Mouse (Mus musculus) erythroblast, adult 5-6 weeks (primary cell): Measurements from ENCODE around the gene Aqr. TPM values are rescaled to one million over a fixed set of nuclear protein-coding genes. Genes with fewer than 3 reads are reported as not detected.
"Not testable (repeated sequence)": the region's sequence is repeated elsewhere in the genome, so short reads cannot be mapped to it uniquely, and the experiment has no call there.

ENCODE experiments used
- ATAC-seq: replicated peaks from 2 replicates; pipeline ENCODE4 v1.8.0; 2016; ENCODE audit warnings: moderate number of reproducible peaks, mild to moderate bottlenecking, moderate TSS enrichment, inconsistent platforms; ENCODE audit not compliant: poor library complexity, low FRiP score, severe bottlenecking
- total RNA-seq, 2 experiments: library from RNA; stranded (forward) in 1 of 2; stranded (reverse) in 1 of 2; fragments of 150-400 nt in 1 of 2; fragments of 200-764, 138-1000 nt in 1 of 2; gene quantifications; 2 replicates each; pipeline versions ENCODE4 v1.2.3 to v1.2.4; 2015 to 2017; ENCODE audit warnings: low replicate concordance in 2 of 2

The Aqr gene
- total RNA-seq (2015; ENCODE audit: low replicate concordance) (9.8 and 23.8 TPM in 2 replicates), total RNA-seq (2017; ENCODE audit: low replicate concordance) (11.0 and 15.0 TPM in 2 replicates)

- not testable (repeated sequence) for ATAC-seq
Observed at GRCm38 (mm10) chr2:114186924-114187323, at the start of gene Aqr. Aqr (minus strand) TSS chr2:114187024.

- ATAC-seq, result no peak
Observed at GRCm38 (mm10) chr2:114236566-114236965, 49.7 kb upstream of the Aqr start.

- ATAC-seq, result no peak
Observed at GRCm38 (mm10) chr2:114235584-114235983, 48.8 kb upstream of the Aqr start.

- no peak for ATAC-seq
Observed at GRCm38 (mm10) chr2:114231248-114231647, 44.4 kb upstream of the Aqr start.

DNA sequence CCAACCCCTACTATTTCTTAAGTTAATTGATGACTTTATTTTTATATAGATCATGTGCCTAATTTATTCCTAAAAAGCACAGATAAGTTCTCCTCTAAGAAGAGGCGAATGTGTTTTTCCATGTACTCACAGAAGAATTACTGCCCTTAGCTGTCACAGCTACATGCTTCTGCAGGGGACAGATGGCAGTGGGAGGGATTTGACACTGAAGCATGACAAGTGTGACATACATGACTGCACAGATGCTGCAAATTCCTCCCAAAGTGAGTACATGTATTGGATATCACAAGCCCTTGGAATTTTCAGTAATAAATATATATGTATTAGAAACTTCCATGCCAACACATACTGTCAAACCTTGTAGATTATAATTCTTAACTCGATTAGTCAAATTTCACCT, 41.8 kb upstream of the Aqr start:
- no peak for ATAC-seq

DNA sequence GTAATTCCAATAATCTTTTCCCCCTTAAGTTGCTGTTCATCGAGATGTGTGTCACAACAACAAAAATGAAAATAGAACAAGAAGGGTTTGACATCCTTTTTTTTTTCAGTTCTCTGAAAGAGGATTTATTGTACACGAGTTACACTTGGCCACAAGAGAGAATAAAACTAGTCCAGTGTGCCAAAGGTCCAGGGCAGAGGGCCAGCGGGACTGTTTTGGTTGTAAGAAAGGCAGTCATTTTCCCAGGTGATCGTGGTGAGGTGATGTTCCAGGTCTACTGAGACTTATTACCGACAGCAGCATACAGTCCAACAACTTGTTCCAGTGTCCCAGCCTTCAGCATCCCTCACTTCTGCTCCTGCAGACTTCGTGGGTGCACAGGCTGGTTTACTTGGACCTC, 18.2 kb upstream of the Aqr start:
- ATAC-seq, result no peak

- ATAC-seq, result no peak
Observed at GRCm38 (mm10) chr2:114201574-114201973, 14.8 kb upstream of the Aqr start.

- ATAC-seq, result peak; percentile 84
Observed at GRCm38 (mm10) chr2:114200932-114201559, 14.2 kb upstream of the Aqr start, which contains the start of gene Zfp770. Zfp770 (minus strand) TSS chr2:114201469.

- no peak for ATAC-seq
Observed at GRCm38 (mm10) chr2:114196421-114196820, 9.6 kb upstream of the Aqr start.

- ATAC-seq, result no peak
Observed at GRCm38 (mm10) chr2:114177802-114178733, 8.8 kb downstream of the Aqr start.

DNA sequence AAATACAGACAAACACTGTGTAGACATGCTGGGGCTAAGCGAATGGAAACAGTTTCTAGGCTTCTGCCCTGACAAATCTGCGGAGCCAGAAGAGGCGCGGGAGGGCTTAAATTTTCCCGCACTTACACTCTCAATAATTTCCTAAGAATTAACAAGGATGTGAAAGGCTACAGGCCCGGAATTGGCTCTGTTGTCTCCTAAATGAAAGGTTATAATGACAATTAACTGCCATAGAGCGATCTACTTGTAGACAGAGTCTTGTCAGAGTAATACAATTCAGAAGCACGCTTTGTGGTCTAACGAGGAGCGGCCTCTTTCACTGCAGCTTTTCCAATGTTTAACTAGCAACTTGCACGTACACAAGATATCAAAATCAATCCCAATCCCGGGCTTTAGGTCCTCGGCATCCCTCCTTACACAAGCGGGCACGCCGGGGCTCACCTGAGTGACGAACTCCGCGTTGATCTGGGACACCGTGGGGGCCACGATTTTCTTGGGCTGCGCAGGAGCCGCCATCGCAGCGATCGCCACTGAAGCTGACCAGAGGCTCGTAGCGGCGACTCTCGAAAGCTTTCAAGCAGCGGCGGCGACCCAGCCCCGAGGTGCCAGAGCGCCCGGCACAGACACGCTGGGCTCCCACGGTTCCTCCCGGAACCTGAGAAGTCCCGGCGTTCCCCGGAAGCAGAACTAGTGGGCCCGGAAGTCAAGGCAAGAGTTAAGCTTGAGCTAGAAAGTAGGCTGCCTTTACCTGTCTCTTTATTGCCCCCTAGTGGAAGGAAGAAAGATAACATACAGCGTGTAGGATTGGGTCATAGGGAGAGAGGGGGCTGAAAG, 12.0 kb downstream of the Aqr start:
- peak; percentile 95 for ATAC-seq

DNA sequence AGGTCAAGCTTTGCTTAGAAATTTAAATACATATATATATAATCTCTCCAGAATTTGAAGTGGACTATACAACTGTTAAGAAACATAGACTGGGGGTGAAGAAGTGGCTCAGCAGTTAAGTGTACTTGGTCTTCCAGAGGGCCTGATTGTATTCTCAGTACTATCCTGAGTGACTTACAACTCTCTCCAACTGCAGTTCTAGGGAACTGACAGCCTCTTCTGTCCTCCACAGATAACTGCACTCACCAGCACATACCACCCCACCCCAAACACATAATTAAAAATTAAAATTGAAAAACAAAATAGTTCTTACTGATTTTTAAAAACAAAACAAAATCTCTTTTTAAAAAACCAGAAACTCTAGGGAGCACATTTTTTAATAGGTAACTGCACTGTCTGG, 13.6 kb downstream of the Aqr start:
- ATAC-seq, result no peak

- no peak for ATAC-seq
Observed at GRCm38 (mm10) chr2:114167837-114168236, 19.0 kb downstream of the Aqr start.

DNA sequence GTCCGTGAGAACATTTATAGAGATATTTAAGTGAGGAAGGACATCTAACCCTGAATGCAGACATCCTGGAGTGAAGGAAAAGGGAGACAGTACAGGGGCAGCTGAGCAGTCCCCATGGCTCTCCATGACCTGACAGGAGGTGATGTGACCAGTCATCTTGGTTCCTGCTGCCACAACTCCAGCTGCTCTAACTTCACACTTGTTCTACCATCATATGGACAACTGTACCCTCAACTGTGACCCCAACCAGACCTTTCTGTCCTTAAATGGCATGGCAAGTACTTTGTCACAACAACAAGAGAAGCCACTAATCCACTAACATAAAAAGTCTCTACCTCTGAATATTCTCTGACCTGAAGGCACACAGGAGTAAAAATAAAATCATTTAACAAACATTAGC, 24.8 kb downstream of the Aqr start:
- no peak for ATAC-seq

- ATAC-seq, result no peak
Observed at GRCm38 (mm10) chr2:114157345-114157744, 29.5 kb downstream of the Aqr start.

GRCm38 (mm10) chr2:114156639-114157038, 30.2 kb downstream of the Aqr start:
- ATAC-seq, result 0 out of 2 replicates have a peak, but pooled peaks have one; percentile 55

DNA sequence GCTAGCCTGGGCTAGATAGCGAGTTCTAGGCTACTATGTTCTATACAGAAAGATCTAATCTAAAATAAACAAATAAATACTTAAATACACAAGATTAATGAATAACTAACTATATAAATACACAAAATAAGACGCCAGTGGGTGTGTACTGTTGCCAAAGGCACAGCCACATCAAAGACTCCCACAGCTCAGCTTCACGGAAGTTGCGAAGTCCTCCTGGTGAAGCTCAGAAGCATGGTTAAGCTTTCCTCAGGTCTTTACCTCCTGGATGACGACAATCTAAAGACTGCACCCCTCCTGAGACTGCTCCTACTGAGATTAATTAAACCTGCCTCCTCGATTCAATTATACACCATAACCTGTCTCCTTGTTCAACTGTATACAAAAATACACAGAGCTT, 33.6 kb downstream of the Aqr start:
- no peak for ATAC-seq

- ATAC-seq, result no peak
Observed at GRCm38 (mm10) chr2:114146864-114147458, 39.9 kb downstream of the Aqr start.

DNA sequence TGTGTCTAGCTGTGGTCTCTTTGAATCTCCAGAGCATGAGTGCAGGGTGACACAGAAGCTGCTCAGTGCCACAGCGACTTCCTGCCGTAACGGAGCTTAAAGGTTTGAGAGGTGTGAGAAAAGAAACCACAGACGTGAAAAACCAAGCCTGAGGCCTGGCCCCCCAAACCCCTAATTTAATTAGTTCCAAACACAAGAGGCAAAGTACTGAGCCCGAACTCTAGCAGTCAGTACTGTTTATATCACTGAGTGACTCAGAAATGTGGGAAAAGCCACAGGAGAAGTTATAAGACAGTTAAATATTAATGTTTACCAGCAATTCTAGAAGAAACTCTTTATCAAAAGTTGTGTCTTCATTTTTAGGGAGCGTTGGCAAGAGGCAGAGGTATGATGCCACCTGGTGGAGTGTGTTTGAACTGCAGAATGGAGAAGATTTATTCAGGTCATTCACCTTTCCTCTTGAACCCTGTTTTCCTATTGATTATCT, 41.5 kb downstream of the Aqr start:
- ATAC-seq, result no peak

GRCm38 (mm10) chr2:114144915-114145314, 41.9 kb downstream of the Aqr start:
- ATAC-seq, result no peak
